Mouse (Mus musculus): Measurements from ENCODE around the gene Sec14l1. TPM values are rescaled to one million over a fixed set of nuclear protein-coding genes. Genes with fewer than 3 reads are reported as not detected.

Gene Sec14l1
- polyA plus RNA-seq, 1 experiment: 133 TPM

GRCm38 (mm10) chr11:117088271-117088991 is 26.5 kb upstream of the Sec14l1 start:
- peak overlapping the region; percentile 60 for H3K27ac ChIP-seq (ENCODE audit: control insufficient read depth, insufficient read depth, low read depth, low read length)

DNA sequence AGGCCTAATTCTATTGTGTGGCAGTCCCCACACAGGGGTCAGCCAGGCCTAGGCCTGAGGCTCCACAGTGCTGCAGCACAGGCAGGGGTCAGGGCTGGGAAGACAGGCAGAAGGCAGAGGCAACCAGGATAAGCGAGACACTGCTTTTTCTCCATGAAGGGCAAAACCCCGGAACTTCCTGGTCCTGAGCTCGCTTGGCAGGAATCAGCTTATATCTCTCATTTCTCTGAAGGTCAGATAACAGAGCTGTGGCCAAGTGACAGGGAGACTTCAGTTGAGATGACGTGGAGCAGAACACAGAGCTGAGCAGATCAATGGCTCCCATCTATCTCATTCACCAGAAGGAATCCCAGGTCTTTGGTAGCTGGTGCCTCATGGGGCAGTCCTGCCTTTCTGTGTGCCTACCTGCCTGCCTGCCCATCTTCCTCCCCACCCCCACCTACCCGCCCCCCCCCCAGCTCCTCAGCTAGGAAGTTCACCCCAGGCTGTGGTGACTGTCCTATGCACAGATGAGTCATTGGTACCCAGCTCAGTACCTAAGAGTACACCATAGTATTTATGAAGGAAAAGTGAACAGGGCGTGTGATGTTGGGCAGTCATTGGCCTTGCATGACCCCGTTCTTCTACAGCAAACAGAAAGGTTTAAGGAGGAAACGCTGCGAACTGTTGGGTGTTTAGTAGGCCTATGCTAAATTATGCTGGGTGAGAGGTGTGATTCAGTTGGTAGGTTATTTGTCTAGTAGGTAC is 25.1 kb upstream of the Sec14l1 start:
- Histone ChIP-seq H3K27ac (ENCODE audit: control insufficient read depth, insufficient read depth, low read depth, low read length) (no peak overlapping the region), H3K4me3 (ENCODE audit: control insufficient read depth, low read depth, low read length) (no peak overlapping the region), H3K27me3 (ENCODE audit: control insufficient read depth, insufficient read depth, low read length) (no peaks in the 10 kb centered on the region), H3K4me1 (ENCODE audit: control insufficient read depth, insufficient read depth, low read length) (peaks cover 10% of the 10 kb centered on the region), H3K36me3 (ENCODE audit: control insufficient read depth, insufficient read depth, low read length) (no peaks in the 10 kb centered on the region)
- TF ChIP-seq CTCF (IDR thresholded peaks at IDR 0.05; ENCODE audit: control insufficient read depth, insufficient read depth, insufficient replicate concordance, low read depth, low read length) (no peak), POLR2A (IDR thresholded peaks at IDR 0.05; ENCODE audit: control insufficient read depth, low read depth, low read length) (no peak)

More at GRCm38 (mm10) chr11:117088271-117088991, 26.5 kb upstream of the Sec14l1 start:
- H3K36me3 ChIP-seq (ENCODE audit: control insufficient read depth, insufficient read depth, low read length): no peaks in the 10 kb centered on the region
- TF ChIP-seq CTCF (IDR thresholded peaks at IDR 0.05; ENCODE audit: control insufficient read depth, insufficient read depth, insufficient replicate concordance, low read depth, low read length) (no peak), POLR2A (IDR thresholded peaks at IDR 0.05; ENCODE audit: control insufficient read depth, low read depth, low read length) (no peak)
- peaks cover 15% of the 10 kb centered on the region for H3K4me1 ChIP-seq (ENCODE audit: control insufficient read depth, insufficient read depth, low read length)
- H3K27me3 ChIP-seq (ENCODE audit: control insufficient read depth, insufficient read depth, low read length): no peaks in the 10 kb centered on the region
- no peak overlapping the region for H3K4me3 ChIP-seq (ENCODE audit: control insufficient read depth, low read depth, low read length)

GRCm38 (mm10) chr11:117091406-117091805 is 23.6 kb upstream of the Sec14l1 start:
- Histone ChIP-seq H3K4me1 (ENCODE audit: control insufficient read depth, insufficient read depth, low read length) (peaks cover 7% of the 10 kb centered on the region), H3K4me3 (ENCODE audit: control insufficient read depth, low read depth, low read length) (no peak overlapping the region), H3K27me3 (ENCODE audit: control insufficient read depth, insufficient read depth, low read length) (no peaks in the 10 kb centered on the region), H3K36me3 (ENCODE audit: control insufficient read depth, insufficient read depth, low read length) (no peaks in the 10 kb centered on the region), H3K27ac (ENCODE audit: control insufficient read depth, insufficient read depth, low read depth, low read length) (no peak overlapping the region)
- TF ChIP-seq CTCF (IDR thresholded peaks at IDR 0.05; ENCODE audit: control insufficient read depth, insufficient read depth, insufficient replicate concordance, low read depth, low read length): no peak
- no peak for TF ChIP-seq POLR2A (IDR thresholded peaks at IDR 0.05; ENCODE audit: control insufficient read depth, low read depth, low read length)

DNA sequence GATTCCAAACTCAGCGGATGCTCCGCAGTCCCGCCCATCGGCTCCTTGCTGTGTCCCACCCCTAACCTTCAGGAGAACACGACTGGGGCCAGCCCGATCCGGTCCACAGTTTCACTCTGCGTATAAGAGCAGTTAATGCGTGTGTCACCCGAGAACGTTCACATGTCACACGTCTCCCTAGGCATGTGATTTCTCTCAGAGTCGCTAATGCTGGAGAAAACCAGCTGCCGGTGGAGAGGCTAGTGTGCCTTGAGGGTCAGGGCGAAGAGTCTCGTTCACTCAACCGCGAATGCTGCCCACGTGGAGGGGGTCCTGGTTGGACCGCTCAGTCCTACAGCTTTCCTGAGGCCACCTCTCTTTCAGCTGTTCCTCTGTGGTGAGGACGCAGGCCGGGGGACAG is 23.1 kb upstream of the Sec14l1 start:
- Histone ChIP-seq H3K27ac (ENCODE audit: control insufficient read depth, insufficient read depth, low read depth, low read length) (peak overlapping the region; percentile 51), H3K4me3 (ENCODE audit: control insufficient read depth, low read depth, low read length) (no peak overlapping the region)

GRCm38 (mm10) chr11:117092711-117093110 is 22.3 kb upstream of the Sec14l1 start:
- TF ChIP-seq POLR2A (IDR thresholded peaks at IDR 0.05; ENCODE audit: control insufficient read depth, low read depth, low read length) (no peak), CTCF (IDR thresholded peaks at IDR 0.05; ENCODE audit: control insufficient read depth, insufficient read depth, insufficient replicate concordance, low read depth, low read length) (no peak)
- Histone ChIP-seq H3K4me3 (ENCODE audit: control insufficient read depth, low read depth, low read length) (no peak overlapping the region), H3K36me3 (ENCODE audit: control insufficient read depth, insufficient read depth, low read length) (no peaks in the 10 kb centered on the region), H3K27ac (ENCODE audit: control insufficient read depth, insufficient read depth, low read depth, low read length) (no peak overlapping the region), H3K4me1 (ENCODE audit: control insufficient read depth, insufficient read depth, low read length) (peaks cover 6% of the 10 kb centered on the region), H3K27me3 (ENCODE audit: control insufficient read depth, insufficient read depth, low read length) (no peaks in the 10 kb centered on the region)

More for the DNA sequence above, 23.1 kb upstream of the Sec14l1 start:
- H3K27me3 ChIP-seq (ENCODE audit: control insufficient read depth, insufficient read depth, low read length): no peaks in the 10 kb centered on the region
- TF ChIP-seq POLR2A (IDR thresholded peaks at IDR 0.05; ENCODE audit: control insufficient read depth, low read depth, low read length): no peak
- no peak for TF ChIP-seq CTCF (IDR thresholded peaks at IDR 0.05; ENCODE audit: control insufficient read depth, insufficient read depth, insufficient replicate concordance, low read depth, low read length)
- H3K36me3 ChIP-seq (ENCODE audit: control insufficient read depth, insufficient read depth, low read length): no peaks in the 10 kb centered on the region
- H3K4me1 ChIP-seq (ENCODE audit: control insufficient read depth, insufficient read depth, low read length): peaks cover 6% of the 10 kb centered on the region

GRCm38 (mm10) chr11:117093900-117094552 is 20.9 kb upstream of the Sec14l1 start:
- Histone ChIP-seq H3K4me1 (ENCODE audit: control insufficient read depth, insufficient read depth, low read length) (peaks cover 2% of the 10 kb centered on the region; the same call in 1 of the 2 replicates), H3K36me3 (ENCODE audit: control insufficient read depth, insufficient read depth, low read length) (no peaks in the 10 kb centered on the region), H3K4me3 (ENCODE audit: control insufficient read depth, low read depth, low read length) (no peak overlapping the region), H3K27ac (ENCODE audit: control insufficient read depth, insufficient read depth, low read depth, low read length) (no peak overlapping the region), H3K27me3 (ENCODE audit: control insufficient read depth, insufficient read depth, low read length) (no peaks in the 10 kb centered on the region)
- TF ChIP-seq POLR2A (IDR thresholded peaks at IDR 0.05; ENCODE audit: control insufficient read depth, low read depth, low read length) (no peak), CTCF (IDR thresholded peaks at IDR 0.05; ENCODE audit: control insufficient read depth, insufficient read depth, insufficient replicate concordance, low read depth, low read length) (no peak)

- H3K27ac ChIP-seq (ENCODE audit: control insufficient read depth, insufficient read depth, low read depth, low read length): no peak overlapping the region
- H3K36me3 ChIP-seq (ENCODE audit: control insufficient read depth, insufficient read depth, low read length): no peaks in the 10 kb centered on the region
- no peak for TF ChIP-seq POLR2A (IDR thresholded peaks at IDR 0.05; ENCODE audit: control insufficient read depth, low read depth, low read length)
- H3K27me3 ChIP-seq (ENCODE audit: control insufficient read depth, insufficient read depth, low read length): no peaks in the 10 kb centered on the region
- peaks cover 2% of the 10 kb centered on the region; the same call in 1 of the 2 replicates for H3K4me1 ChIP-seq (ENCODE audit: control insufficient read depth, insufficient read depth, low read length)
- no peak overlapping the region for H3K4me3 ChIP-seq (ENCODE audit: control insufficient read depth, low read depth, low read length)
These were observed 20.3 kb upstream of the Sec14l1 start for GRCm38 (mm10) chr11:117094646-117095045.

Data from testis, adult 2 months (tissue).